Mouse (Mus musculus): ENCODE results near the gene Shisa8. TPM values are rescaled to one million over a fixed set of nuclear protein-coding genes. Genes with fewer than 3 reads are reported as not detected.

Shisa8 gene
- polyA plus RNA-seq, 1 experiment from 2014 or later: 1.0 TPM

GRCm38 (mm10) chr15:82230098-82230611, 17.5 kb upstream of the Shisa8 start:
- Histone ChIP-seq H3K9ac (ENCODE audit: low read depth, low read length) (no peak overlapping the region), H3K9me3 (ENCODE audit: control insufficient read depth, low read length) (no peaks in the 10 kb centered on the region), H3K4me1 (replicated peaks; ENCODE audit: control insufficient read depth, insufficient read depth, low read length) (no peaks in the 10 kb centered on the region), H3K4me3 (ENCODE audit: low read depth, low read length) (no peak overlapping the region), H3K4me2 (replicated peaks; ENCODE audit: low read depth, low read length) (no peak overlapping the region), H3K27ac (ENCODE audit: low read depth, low read length) (no peak overlapping the region), H3K36me3 (ENCODE audit: control insufficient read depth, insufficient read depth, low read length) (0 out of 2 replicates have a peak, but pooled peaks cover 2% of the 10 kb centered on the region), H3K27me3 (ENCODE audit: control insufficient read depth, insufficient read depth, low read length) (peaks cover 2% of the 10 kb centered on the region; the same call in 1 of the 2 replicates)
- WGBS: 61% methylated on average over 6 of the region's 6 CpGs
- no peak for DNase-seq (ENCODE audit: low spot score)
- no peak for ATAC-seq (ENCODE audit: low FRiP score)

- Histone ChIP-seq H3K4me2 (replicated peaks; ENCODE audit: low read depth, low read length) (no peak overlapping the region), H3K9ac (ENCODE audit: low read depth, low read length) (no peak overlapping the region), H3K27me3 (ENCODE audit: control insufficient read depth, insufficient read depth, low read length) (peaks cover 4% of the 10 kb centered on the region; the same call in 1 of the 2 replicates), H3K36me3 (ENCODE audit: control insufficient read depth, insufficient read depth, low read length) (0 out of 2 replicates have a peak, but pooled peaks cover 2% of the 10 kb centered on the region), H3K4me1 (replicated peaks; ENCODE audit: control insufficient read depth, insufficient read depth, low read length) (peaks cover 1% of the 10 kb centered on the region; the same call in 1 of the 2 replicates), H3K9me3 (ENCODE audit: control insufficient read depth, low read length) (no peaks in the 10 kb centered on the region), H3K27ac (ENCODE audit: low read depth, low read length) (no peak overlapping the region), H3K4me3 (ENCODE audit: low read depth, low read length) (no peak overlapping the region)
- 45% methylated on average over 11 of the region's 11 CpGs for WGBS
- DNase-seq (ENCODE audit: low spot score) (no peak), ATAC-seq (ENCODE audit: low FRiP score) (no peak)
Measured at GRCm38 (mm10) chr15:82229542-82230045, 17.0 kb upstream of the Shisa8 start.

GRCm38 (mm10) chr15:82225769-82226168, 13.2 kb upstream of the Shisa8 start:
- Histone ChIP-seq H3K4me1 (replicated peaks; ENCODE audit: control insufficient read depth, insufficient read depth, low read length) (peaks cover 8% of the 10 kb centered on the region; the same call in 1 of the 2 replicates), H3K4me2 (replicated peaks; ENCODE audit: low read depth, low read length) (no peak overlapping the region), H3K27ac (ENCODE audit: low read depth, low read length) (no peak overlapping the region), H3K27me3 (ENCODE audit: control insufficient read depth, insufficient read depth, low read length) (peaks cover 11% of the 10 kb centered on the region), H3K9ac (ENCODE audit: low read depth, low read length) (no peak overlapping the region), H3K4me3 (ENCODE audit: low read depth, low read length) (no peak overlapping the region), H3K36me3 (ENCODE audit: control insufficient read depth, insufficient read depth, low read length) (no peaks in the 10 kb centered on the region), H3K9me3 (ENCODE audit: control insufficient read depth, low read length) (no peaks in the 10 kb centered on the region)
- 90% methylated on average over 5 of the region's 5 CpGs for WGBS
- DNase-seq (ENCODE audit: low spot score) (no peak), ATAC-seq (ENCODE audit: low FRiP score) (no peak)

GRCm38 (mm10) chr15:82224602-82225215, 12.1 kb upstream of the Shisa8 start:
- Histone ChIP-seq H3K4me2 (replicated peaks; ENCODE audit: low read depth, low read length) (peak overlapping the region; percentile 68), H3K27ac (ENCODE audit: low read depth, low read length) (no peak overlapping the region), H3K4me3 (ENCODE audit: low read depth, low read length) (peak overlapping the region; percentile 28), H3K9ac (ENCODE audit: low read depth, low read length) (no peak overlapping the region), H3K9me3 (ENCODE audit: control insufficient read depth, low read length) (no peaks in the 10 kb centered on the region), H3K4me1 (replicated peaks; ENCODE audit: control insufficient read depth, insufficient read depth, low read length) (peaks cover 8% of the 10 kb centered on the region; the same call in 1 of the 2 replicates), H3K36me3 (ENCODE audit: control insufficient read depth, insufficient read depth, low read length) (no peaks in the 10 kb centered on the region), H3K27me3 (ENCODE audit: control insufficient read depth, insufficient read depth, low read length) (peaks cover 11% of the 10 kb centered on the region)
- DNase-seq (ENCODE audit: low spot score) (no peak), ATAC-seq (ENCODE audit: low FRiP score) (no peak)
- WGBS: 37% methylated on average over 7 of the region's 7 CpGs

- H3K9me3 ChIP-seq (ENCODE audit: control insufficient read depth, low read length): no peaks in the 10 kb centered on the region
- ATAC-seq (ENCODE audit: low FRiP score) (peak; percentile 53), DNase-seq (ENCODE audit: low spot score) (peak; percentile 44)
- peak within 1 kb of the TSS; percentile 37; the same call in 1 of the 2 replicates for H3K9ac ChIP-seq (ENCODE audit: low read depth, low read length)
- WGBS: under 1% methylated on average over 41 of the region's 44 CpGs
- no peaks in the 10 kb centered on the region for H3K36me3 ChIP-seq (ENCODE audit: control insufficient read depth, insufficient read depth, low read length)
- no peak within 1 kb of the TSS for H3K27ac ChIP-seq (ENCODE audit: low read depth, low read length)
- peaks cover 8% of the 10 kb centered on the region; the same call in 1 of the 2 replicates for H3K4me1 ChIP-seq (replicated peaks; ENCODE audit: control insufficient read depth, insufficient read depth, low read length)
- H3K4me2 ChIP-seq (replicated peaks; ENCODE audit: low read depth, low read length): peak within 1 kb of the TSS; percentile 68
- peak within 1 kb of the TSS; percentile 28 for H3K4me3 ChIP-seq (ENCODE audit: low read depth, low read length)
- H3K27me3 ChIP-seq (ENCODE audit: control insufficient read depth, insufficient read depth, low read length): peaks cover 11% of the 10 kb centered on the region
Measured at GRCm38 (mm10) chr15:82223657-82224601, 11.3 kb upstream of the Shisa8 start, which contains the start of gene Tnfrsf13c. Tnfrsf13c (minus strand) TSS chr15:82224369.

- DNase-seq (ENCODE audit: low spot score) (no peak), ATAC-seq (ENCODE audit: low FRiP score) (peak; percentile 48; the same call in 1 of the 2 replicates)
- Histone ChIP-seq H3K9ac (ENCODE audit: low read depth, low read length) (no peak overlapping the region), H3K27me3 (ENCODE audit: control insufficient read depth, insufficient read depth, low read length) (peaks cover 11% of the 10 kb centered on the region), H3K4me3 (ENCODE audit: low read depth, low read length) (no peak overlapping the region), H3K9me3 (ENCODE audit: control insufficient read depth, low read length) (no peaks in the 10 kb centered on the region), H3K27ac (ENCODE audit: low read depth, low read length) (no peak overlapping the region), H3K4me1 (replicated peaks; ENCODE audit: control insufficient read depth, insufficient read depth, low read length) (peaks cover 8% of the 10 kb centered on the region; the same call in 1 of the 2 replicates), H3K4me2 (replicated peaks; ENCODE audit: low read depth, low read length) (no peak overlapping the region), H3K36me3 (ENCODE audit: control insufficient read depth, insufficient read depth, low read length) (no peaks in the 10 kb centered on the region)
- WGBS: 35% methylated on average over 7 of the region's 7 CpGs
Measured at GRCm38 (mm10) chr15:82223251-82223650, 10.6 kb upstream of the Shisa8 start.

GRCm38 (mm10) chr15:82221104-82221860, 8.7 kb upstream of the Shisa8 start:
- no peaks in the 10 kb centered on the region for H3K36me3 ChIP-seq (ENCODE audit: control insufficient read depth, insufficient read depth, low read length)
- no peak overlapping the region for H3K4me3 ChIP-seq (ENCODE audit: low read depth, low read length)
- DNase-seq (ENCODE audit: low spot score) (no peak), ATAC-seq (ENCODE audit: low FRiP score) (no peak)
- H3K4me2 ChIP-seq (replicated peaks; ENCODE audit: low read depth, low read length): no peak overlapping the region
- H3K9ac ChIP-seq (ENCODE audit: low read depth, low read length): no peak overlapping the region
- WGBS: 69% methylated on average over 14 of the region's 14 CpGs
- H3K4me1 ChIP-seq (replicated peaks; ENCODE audit: control insufficient read depth, insufficient read depth, low read length): peaks cover 15% of the 10 kb centered on the region; the same call in 1 of the 2 replicates
- no peaks in the 10 kb centered on the region for H3K9me3 ChIP-seq (ENCODE audit: control insufficient read depth, low read length)
- peaks cover 21% of the 10 kb centered on the region for H3K27me3 ChIP-seq (ENCODE audit: control insufficient read depth, insufficient read depth, low read length)
- H3K27ac ChIP-seq (ENCODE audit: low read depth, low read length): no peak overlapping the region
